Mouse (Mus musculus): ENCODE data around the gene Pgap1.

The Pgap1 gene

DNA sequence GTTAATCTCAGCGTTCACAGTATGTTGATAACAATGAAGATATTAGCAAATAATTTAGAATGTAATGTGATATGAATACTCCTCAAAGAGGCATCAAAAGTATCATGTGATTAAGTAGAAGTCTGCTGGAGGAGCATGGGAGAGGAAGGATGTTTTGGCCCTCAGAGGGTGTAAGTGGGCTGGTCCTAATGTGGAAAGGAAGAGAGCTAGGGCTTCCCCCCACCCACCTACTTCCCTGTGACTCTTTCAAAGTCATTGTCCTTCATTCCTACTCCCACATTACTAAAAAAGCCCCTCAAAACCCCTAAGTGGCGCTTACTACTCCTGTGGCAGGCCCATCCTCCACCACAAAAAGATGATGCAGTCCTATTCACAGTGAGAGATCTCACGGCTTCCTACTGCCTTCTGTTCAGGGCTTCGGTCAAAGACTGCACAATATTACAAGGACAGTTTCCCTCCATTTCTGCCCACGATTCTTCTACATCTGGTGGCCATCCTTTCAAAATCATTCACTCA lies 37.4 kb downstream of the Pgap1 start:
- DNase-seq: no peak

- DNase-seq: no peak
Observed at GRCm38 (mm10) chr1:54513836-54514235, 43.6 kb downstream of the Pgap1 start.

GRCm38 (mm10) chr1:54498496-54498895 lies 59.0 kb downstream of the Pgap1 start:
- DNase-seq: no peak

- DNase-seq: no peak
Observed at GRCm38 (mm10) chr1:54496254-54496653, 61.2 kb downstream of the Pgap1 start.

DNA sequence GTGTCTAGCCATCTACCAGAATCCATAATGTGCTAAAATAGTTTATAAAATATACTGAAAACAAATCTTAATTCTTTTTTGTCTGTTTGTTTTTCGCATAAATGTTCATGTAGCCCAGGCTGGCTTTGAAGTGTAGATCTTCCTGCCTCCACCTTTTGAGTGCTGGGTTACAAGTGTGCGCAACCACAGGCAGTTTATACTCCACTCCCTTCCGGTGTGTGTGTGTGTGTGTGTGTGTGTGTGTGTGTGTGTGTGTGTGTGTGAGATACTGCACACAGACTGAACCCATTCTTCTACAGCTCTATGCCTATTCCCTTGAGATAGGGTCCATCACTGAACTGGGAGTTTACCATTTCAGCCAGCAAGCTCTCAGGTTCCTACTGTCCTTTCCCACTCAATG lies 64.0 kb downstream of the Pgap1 start:
- DNase-seq: no peak

- no peak for DNase-seq
Observed at GRCm38 (mm10) chr1:54492435-54492841, 65.0 kb downstream of the Pgap1 start.

DNA sequence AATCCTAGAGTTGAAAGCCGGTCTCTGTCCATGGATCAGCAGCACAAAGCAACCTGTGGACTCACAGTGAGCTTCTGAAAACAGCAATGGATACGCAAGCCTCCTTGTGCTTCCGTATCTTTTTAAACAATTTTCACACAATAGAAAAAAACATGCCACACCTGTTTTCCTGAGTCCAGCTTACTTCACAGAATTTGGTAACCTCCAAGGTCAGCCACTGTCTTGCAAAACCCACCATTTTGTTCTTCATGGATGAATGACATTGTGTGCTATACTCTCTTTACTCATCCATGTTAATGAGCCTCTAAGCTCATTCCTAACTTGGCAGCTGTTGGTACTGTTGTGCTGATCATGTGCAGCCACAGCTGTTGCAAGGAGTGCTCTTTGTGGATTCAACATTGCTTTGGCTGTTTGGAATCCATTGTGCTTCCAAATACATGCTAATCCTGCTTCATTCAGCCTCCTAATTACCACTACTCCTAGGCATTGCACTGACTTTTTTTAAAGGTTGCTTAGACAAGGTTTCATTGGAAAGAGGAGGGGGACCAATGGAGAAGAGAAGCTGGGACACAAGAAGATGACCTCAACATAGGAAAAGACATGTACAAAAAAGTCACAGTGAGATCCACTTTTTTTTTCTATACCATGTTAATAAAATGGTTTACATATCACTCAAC lies 72.6 kb downstream of the Pgap1 start:
- no peak for DNase-seq

DNA sequence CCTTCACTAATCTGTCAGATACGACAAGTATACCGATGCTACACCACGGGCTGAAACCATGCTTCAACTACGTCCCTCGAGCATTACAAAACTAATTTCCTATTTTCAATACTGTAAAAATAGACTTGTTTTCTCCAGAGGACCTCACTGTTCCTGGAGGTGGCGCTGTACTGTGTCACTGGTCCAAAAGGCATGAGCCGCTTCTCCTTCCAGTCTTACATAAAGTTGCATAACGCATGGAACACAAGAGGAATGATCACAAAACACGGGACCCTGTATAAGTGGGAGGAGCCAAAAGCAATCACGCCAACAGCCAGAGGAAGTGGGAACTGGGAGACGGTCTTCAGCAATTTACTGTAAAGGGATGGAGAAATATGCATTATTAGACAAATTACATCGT lies 77.0 kb downstream of the Pgap1 start:
- no peak for DNase-seq

DNA sequence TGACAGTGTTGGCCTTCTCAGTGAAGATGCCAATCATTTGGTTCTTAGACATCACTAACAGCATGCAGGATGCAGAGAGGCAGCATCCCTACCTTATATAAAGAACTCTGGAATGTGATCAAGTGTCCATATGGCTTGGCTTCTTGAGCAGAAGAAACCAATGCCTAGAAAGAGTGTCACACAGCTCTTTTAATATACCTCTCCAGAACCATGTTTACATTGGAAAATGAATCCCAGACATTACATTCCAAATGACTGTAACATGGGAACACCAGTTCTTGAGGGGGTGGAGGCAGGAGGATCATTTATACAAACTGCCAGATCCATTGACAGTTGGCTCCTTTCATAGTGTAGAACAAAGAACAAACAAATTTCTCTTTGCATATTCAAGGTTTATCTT lies 88.8 kb downstream of the Pgap1 start:
- peak; percentile 5 for DNase-seq

DNA sequence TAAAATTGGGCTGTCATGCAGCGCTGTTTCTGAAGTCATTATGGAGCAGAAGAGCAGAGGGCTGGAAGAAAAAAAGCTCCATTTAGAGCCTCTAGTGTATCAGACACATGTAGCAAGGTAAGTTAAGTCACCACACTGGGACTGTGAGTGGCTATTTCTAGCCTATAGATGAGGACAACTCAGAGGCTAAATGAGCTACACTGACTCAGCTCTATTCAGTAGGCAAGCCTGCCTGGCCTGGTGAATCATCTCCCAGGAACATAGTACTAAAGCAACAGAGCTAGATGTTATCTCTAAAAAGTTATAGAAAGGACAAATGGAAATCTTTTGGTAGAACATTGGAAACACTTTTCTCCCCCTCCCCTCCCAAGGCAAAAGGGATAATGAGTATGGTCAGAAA lies 90.1 kb downstream of the Pgap1 start:
- no peak for DNase-seq

- no peak for DNase-seq
Observed at GRCm38 (mm10) chr1:54452116-54452515, 105.4 kb downstream of the Pgap1 start.

DNA sequence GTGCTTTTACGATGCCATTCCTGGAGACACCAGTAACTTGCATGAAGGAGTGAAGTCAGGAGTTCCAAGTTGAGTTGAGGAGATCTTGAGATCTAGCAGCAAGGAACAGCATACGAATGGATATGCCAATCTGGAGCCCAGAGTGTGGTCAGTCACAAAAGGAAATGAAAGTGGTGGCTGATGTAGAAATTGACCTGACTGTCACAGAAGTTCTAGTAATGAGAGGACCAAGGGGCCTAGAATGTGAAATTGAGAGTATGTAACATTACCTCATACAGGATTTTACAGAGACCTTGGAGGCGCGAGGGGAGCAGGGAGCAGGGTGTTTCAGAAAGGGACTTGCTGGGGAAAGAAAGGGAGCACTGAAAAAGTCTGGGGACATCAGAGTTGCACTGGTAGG lies 108.7 kb downstream of the Pgap1 start:
- no peak for DNase-seq

DNA sequence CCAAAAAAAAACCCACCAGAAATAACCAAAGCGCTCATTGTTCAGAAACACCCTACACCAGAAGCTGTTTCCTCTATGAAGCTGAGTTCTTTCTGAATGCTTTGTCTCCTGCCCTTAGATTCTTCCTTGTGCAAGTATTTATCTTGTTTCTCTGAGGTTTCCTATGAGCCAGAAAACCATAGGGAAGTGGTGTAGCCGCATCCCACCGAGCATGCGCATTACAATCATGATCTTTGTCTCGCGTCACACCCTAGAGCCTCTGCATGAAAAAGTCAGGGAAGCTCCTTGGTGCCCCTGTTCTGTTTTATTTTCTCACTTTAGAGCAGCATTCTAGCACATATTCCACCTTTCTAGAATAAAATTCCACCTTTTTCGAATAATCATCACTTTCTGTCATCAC lies 113.8 kb downstream of the Pgap1 start:
- no peak for DNase-seq

GRCm38 (mm10) chr1:54439080-54439476 lies 118.4 kb downstream of the Pgap1 start:
- no peak for DNase-seq

- peak; percentile 79 for DNase-seq
Observed at GRCm38 (mm10) chr1:54438340-54439079, 119.0 kb downstream of the Pgap1 start, which contains the start of gene Gtf3c3. Gene Gtf3c3, minus strand, starts transcription at chr1:54438971.
